Mouse (Mus musculus) testis, adult 10 weeks (tissue): ENCODE measurements around the gene P2ry2. TPM values are rescaled to one million over a fixed set of nuclear protein-coding genes. Genes with fewer than 3 reads are reported as not detected.

Experiments used
- polyA plus RNA-seq: library from polyadenylated mRNA; stranded (reverse); fragments of 350-450 nt; fragmentation: Illumina TruSeq; extraction: RNeasy Lipid Tissue Mini Kit (QIAGEN cat#74804); gene quantifications from one replicate; pipeline ENCODE4 v1.2.3, GENCODE M21; 2014; ENCODE audit warnings: low read depth, low replicate concordance

Gene P2ry2
- polyA plus RNA-seq: 0.35 TPM

GRCm38 (mm10) chr7:101012541-101012940 lies at the start of gene P2ry2:
Gene P2ry2 (minus strand): TSS chr7:101012866.

GRCm38 (mm10) chr7:100974135-100974903 lies 38.3 kb downstream of the P2ry2 start, which contains the start of gene P2ry6:
Gene P2ry6 (minus strand): TSS chr7:100974649.

Other genes starting within 250 kb of the P2ry2 start
- not detected for gene Relt, start 149.4 kb downstream of the P2ry2 start, polyA plus RNA-seq
- 0.15 TPM for gene Arhgef17, start 80.8 kb downstream of the P2ry2 start, polyA plus RNA-seq
- 0.17 TPM for gene P2ry6, start 38.2 kb downstream of the P2ry2 start, polyA plus RNA-seq
- gene Fchsd2, start 80.0 kb upstream of the P2ry2 start, polyA plus RNA-seq: 39.5 TPM